Mouse (Mus musculus): ENCODE measurements at regions not wholly inside any gene's neighbourhood (a gene's known extent, or its start where the extent isn't known, plus 50 kb on each side); places are given as distances from the start of the nearest gene placed in this dataset.

GRCm38 (mm10) chr1:90373001-90373400 lies 169.2 kb downstream of the Ackr3 start:
- TF ChIP-seq POLR2A (IDR thresholded peaks at IDR 0.05; ENCODE audit: extremely low read depth, insufficient read depth, low read length) = no peak
- no peak for TF ChIP-seq CTCF (IDR thresholded peaks at IDR 0.05; ENCODE audit: low read depth, low read length)

Data from liver, adult 2 months (tissue).